Mouse (Mus musculus): ENCODE data around the gene Xdh.

Gene Xdh

DNA sequence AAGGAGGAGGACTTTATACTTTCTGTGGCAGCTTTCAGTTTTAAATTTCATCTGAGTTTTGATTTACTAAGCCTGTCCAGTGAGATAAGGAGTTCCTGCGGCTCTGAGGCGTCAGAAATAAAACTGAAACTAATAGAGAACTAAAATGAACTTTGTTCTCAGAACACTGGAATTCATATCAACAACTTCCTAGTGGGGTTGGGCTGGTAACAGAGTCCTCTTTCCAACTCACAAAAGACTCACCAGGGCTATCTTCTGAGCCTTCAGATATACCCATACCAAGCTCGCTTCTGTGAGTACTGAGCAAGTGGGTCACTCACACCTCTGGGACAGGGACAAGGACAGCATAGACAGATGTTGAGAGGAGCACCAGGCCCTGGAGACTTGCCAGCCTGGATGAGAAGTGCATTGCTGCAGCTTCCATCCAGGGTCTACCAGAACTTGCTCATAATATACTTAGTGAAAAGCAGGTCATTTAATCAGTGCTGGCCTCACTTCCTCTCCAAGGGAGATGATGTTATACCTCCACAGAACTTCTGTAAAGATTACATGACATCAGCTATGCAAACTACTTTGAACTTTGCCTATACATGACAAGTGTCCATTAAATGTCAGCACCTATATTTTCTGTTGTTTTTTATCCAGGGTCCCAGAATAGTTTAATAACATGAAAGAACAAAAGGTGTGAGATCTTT lies 7.6 kb downstream of the Xdh start:
- DNase-seq (ENCODE audit: low spot score): no peak

DNA sequence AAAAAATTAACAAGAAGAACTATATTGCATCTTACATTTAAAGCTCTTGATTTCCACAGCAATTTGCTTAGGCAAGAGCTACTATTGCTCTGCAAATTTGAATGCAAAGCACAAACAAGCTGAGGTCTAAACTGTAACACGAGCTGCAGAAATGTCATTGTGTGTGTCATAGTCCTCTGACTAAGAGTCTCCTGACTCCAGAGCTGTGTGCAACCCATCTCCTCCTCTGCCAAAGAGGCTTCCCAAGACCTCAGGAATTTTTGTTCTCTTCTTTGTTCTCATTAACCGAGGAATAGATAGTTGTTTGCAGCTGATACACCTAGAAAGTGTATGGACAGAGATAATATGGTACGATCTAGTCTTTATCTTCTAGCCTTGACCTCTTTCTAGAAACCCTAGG lies 8.2 kb downstream of the Xdh start:
- DNase-seq (ENCODE audit: low spot score): no peak

DNA sequence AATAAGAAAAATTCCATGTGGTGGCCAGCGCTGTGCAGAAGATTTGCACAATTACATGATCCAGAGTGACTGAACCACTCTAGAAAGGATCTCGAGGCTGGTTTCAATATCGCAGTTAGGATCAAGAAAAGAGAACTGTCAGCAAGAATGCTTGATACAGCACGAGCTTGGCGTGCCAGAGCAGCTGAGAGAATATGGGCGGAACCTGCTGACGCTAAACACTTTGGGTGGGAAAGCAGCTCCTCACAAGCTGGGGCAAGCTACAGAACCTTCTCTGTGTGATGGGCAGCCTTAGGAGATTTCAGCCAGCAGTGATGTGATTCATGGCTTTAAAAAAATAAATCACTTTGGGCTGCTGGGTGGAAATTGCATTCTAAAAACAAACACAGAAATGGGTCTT lies 12.9 kb downstream of the Xdh start:
- DNase-seq (ENCODE audit: low spot score): no peak

DNA sequence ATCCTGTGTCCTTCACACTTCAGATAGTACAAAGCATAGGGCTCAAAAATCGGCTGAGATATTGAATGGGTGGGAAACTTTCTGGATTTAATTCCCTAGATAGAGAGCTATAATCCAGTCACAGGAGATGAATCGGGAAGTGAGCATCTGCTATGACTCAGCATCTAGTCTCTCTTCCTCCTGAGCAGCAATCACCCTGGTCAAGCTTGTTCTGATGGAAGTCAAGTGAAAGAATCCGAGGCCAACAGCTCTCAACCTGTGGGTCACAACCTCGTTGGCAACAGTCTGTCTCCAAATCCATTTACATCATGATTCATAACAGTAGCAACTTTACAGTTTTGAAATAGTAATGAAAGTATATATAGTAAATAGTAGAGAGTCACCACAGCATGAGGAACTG lies 14.8 kb downstream of the Xdh start:
- no peak for DNase-seq (ENCODE audit: low spot score)

DNA sequence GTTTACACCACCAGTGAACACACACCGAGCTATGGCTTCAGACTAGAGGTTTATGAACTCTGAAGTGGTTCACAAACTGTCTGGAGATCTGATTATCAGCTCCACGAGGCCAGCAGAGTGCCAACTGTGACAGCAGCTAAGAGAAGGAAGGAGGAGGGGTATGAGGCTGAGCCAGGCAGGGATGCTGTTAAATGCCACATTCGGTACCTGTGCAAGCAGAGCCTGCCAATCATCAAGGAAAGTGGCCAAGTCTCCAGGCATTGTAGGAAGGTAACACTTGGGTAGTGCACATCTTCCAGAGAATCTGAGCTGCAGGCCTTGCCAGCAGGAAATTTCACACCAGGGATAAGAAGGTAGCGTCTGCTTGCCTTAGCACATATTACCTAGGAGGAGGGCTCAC lies 15.7 kb downstream of the Xdh start:
- DNase-seq (ENCODE audit: low spot score): no peak

DNA sequence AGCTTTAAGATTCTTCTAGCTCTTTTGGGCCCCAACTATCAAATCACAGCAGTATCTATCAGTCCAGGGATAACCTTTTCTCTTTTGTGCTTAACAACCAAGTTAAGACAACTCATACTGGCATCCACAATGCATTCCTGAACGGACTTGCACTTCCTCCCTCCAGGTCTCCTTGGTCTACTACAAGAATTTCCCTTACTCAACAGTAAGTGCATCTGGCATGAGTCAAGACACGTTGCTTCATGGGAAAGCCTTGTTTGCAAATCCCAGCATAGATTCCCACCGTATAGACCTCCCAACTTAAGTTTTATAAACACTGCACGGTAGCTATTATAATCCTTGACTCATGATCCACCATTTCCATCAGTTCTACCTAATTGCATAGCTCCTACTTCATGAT lies 16.4 kb downstream of the Xdh start:
- no peak for DNase-seq (ENCODE audit: low spot score)

DNA sequence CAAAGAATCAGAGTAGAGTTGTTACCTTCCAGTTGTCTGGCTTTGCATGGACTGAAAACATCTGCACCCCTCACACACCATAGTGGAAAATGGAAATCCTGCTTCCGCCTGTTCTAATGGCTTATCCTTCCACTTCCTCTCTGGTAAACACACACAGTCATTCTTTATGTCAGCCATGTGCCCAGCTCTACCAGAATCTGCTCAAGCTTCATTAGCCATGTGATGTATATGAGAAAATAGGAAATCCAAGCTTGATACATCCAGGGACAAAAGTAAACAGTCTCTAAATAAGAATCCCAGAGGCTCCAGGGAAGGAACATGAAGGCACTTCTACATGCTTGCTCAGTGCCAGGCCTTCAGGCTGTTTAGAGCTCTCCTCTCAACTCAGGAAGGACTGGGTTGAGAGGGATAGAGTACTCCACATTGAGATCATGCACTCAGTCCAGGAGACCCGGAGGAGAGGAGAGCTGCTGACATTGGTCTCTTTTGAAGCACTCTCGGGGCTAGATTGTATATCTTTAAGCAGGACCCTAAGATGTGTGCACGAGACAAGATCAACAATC lies 17.4 kb downstream of the Xdh start:
- no peak for DNase-seq (ENCODE audit: low spot score)

DNA sequence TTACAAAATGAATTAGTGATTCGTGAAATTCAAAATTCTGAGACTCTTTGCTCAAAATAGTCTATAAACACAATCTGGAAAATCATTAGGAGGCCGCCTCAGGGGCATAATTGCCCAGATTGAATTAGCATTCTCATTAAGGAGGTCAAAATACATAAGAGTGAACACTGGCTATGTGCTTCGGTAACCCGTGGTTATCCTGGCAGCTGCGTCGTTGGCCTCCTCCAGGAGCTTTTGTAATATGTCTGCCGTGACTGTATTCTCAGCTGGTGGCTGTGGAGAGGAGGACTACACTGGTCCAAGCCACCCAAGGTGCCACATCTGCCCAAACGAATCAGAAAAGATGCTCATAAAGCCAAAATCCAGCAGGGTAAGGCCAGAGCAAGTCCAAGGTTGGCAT lies 30.5 kb downstream of the Xdh start:
- DNase-seq (ENCODE audit: low spot score): no peak

DNA sequence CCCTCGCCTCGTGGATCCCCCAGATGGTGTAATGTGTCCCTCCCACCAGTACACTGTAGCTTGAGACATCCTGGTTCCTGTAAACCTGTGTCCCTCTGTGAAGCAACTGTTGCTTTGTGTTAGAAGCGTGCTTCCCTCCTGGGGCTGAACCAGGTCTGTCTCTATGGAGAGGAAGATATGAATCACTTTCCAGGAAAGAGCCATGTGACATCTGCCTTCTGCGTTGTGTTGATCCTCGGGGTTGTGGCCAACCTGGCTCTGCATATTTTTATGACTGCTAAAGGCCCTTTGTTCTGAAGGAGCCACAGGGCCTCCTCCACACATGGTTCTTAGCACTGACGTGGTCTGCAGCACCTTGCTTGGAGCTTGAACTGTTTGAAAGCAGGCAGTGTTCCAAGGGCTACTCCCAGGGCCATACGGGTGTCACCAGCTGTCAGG lies 31.0 kb downstream of the Xdh start:
- DNase-seq (ENCODE audit: low spot score): no peak

DNA sequence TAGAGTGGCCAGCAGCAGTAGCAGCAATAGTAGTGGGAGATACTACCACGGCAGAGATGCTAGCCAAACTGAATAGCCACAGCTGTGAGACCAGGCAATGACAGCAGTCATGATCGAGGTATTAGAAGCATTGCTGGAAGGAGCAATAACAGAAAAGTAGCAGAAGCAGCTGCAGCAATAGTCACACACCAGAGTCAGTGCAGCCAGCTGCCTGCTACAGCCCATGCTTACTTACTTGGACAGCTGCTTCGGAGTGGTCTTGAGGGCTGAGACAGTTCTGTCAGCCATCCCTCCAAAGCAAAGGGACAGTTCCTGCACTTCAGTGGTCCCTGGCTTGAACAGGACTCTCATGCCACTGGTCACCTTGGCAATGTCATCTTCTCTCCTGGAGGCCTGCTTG lies 31.9 kb downstream of the Xdh start:
- no peak for DNase-seq (ENCODE audit: low spot score)

DNA sequence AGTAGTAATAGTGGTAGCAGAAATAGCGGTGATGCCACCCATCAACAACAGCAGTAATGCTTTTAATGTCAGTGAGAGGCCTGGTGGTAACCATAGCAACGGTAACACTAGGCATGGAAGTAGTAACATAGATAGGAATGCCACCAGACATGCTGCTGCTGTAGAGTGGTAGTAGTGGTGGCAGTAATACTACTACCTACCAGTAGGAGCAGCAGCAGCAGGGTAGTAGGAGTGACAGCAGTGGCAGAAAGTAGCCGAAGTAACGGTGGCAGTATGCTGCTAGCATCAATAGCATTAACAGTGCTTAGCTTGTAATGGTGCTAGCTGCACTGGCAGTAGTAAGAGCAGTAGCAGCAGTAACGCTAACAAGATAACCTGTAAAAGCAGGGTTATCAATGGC lies 32.3 kb downstream of the Xdh start:
- DNase-seq (ENCODE audit: low spot score): no peak

DNA sequence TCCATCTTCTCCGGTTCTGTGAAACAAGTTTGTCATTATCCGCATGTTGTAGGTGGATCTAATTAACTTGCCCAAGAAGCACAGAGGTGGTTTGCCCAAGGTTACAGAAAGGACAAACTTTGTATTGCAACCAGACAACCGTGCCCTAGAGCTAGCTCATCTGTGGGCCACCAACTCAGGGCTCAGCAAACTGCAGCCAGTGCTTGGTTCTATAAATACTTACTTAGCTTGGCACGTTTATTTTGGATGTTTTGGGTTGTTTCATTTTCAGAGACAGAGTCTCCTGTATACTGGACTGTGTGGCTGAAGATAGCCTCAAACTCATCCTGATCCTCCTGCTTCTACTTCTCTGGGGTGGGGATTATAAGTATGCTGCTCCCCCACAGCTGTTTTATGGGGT lies 35.3 kb downstream of the Xdh start:
- DNase-seq (ENCODE audit: low spot score): no peak

DNA sequence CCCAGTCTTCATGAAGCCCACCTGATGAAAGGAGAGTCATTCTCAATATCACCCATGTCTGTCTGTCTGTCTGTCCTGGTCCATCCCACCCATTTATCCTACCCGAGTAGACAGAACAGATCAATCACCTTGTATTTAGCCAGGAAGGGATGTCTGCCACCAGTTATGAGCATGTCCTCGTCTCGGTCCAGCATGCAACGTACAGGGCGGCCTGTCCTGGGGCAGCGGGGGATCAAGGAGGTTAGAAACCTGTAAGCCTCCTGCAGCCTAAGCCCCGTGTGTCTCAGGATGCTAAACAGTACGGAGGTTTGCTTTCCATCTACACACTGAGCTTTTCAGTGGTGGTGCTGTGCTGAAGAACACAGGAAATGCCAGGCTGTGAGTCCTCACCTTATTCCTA lies 43.9 kb downstream of the Xdh start:
- no peak for DNase-seq (ENCODE audit: low spot score)

DNA sequence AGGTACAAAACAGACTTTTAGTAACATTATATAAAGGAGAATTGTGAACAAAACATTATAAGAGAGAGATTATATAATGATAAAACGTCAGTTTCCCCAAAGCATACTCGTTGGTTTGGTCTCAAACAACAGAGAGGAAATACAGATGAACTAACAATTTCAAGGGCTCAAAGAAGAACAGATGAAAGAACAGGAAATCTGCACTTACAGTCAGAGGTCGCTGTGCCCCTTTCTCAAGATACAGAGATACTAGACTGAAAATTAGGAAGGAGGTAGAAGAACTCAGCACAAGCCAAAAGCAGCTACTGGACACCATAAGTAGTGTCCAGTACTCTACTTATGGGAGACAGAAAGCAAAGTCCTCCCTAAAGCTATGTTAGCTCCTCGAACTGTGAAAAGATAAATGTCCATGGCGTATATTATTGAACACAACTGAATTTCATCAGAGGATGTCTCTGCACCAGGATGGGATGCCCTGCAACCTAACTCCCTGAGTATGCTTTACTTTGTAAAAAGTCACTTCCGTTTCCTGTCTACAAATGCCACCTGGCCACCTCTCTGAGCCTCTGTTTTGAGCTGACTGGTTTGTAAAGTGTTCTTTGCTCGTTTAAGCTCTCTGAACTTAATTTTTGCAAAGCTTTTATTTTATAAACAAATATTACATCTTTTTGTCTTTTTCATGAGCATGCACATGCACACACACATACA lies 44.8 kb downstream of the Xdh start:
- no peak for DNase-seq (ENCODE audit: low spot score)

DNA sequence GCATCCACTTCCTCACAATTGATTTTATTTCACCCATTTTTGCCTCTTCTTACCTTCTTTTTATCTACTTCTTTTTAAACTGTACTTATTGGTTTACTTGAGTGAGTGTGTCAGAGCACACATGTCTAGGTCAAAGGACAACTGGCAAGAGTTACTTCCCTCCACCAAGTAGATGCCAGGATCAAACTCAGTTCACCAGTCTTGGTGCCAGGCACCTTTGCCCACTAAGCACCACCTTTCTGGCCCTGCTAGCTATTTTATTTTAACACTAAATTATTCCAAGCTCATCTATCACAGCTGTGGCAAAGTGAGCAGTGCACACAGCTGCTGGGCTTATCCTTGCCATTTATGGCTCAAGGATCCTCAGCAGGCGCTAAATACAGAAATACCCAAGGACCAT lies 46.9 kb downstream of the Xdh start:
- DNase-seq (ENCODE audit: low spot score): no peak

DNA sequence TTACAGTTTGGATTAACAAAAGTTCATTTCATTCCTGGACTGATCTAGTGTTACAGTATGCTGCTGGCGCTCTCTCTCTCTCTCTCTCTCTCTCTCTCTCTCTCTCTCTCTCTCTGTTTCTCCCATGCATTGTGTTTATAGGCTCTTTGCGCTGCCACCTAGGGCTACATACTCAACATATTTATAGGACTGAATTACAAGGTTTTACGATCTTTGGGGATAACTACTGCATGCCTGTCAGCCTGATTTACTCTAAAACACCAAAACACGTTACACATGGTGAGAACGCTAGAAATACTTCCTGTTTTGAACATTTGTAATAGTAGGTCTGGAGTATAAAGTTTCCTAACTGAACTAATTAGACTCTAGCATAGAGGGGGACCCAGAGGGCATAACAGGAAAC lies 47.8 kb downstream of the Xdh start:
- DNase-seq (ENCODE audit: low spot score): no peak

DNA sequence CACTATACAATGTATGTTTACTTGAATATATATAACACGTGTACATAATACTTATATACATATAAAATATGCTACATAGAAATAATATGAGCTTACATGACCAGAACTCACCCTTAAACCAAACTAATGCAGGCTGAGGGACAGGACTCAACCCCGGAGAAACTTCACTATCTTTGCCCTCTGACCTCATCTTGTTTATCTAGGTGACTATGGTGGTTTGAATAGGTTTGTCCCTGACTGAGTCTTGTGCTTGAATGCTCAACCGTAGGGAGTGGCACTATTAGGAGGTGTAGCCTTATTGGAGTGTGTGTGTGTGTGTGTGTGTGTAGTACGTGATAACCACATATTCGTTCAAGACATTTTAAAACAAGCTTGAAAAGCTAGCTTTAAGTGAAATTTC lies 55.6 kb downstream of the Xdh start:
- DNase-seq (ENCODE audit: low spot score): no peak

DNA sequence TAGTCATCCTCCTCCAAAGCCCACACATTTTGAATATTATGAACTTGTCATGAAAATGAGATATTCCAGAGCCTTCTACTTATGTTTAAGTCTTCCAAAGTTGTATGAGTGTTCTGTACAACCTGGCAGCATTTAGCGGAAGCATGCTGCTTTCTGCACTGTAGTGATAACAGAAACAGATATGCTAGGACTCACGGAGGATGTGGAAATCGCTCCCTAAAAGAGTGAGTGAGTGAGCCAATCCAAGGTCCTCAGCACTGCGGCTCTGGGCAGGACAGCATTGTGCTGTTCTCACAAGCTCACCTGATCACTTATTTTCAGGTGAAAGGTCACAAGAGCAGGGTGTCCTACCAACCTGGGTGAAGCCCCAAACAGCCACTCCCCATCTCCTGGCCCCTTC lies 56.2 kb downstream of the Xdh start:
- no peak for DNase-seq (ENCODE audit: low spot score)

DNA sequence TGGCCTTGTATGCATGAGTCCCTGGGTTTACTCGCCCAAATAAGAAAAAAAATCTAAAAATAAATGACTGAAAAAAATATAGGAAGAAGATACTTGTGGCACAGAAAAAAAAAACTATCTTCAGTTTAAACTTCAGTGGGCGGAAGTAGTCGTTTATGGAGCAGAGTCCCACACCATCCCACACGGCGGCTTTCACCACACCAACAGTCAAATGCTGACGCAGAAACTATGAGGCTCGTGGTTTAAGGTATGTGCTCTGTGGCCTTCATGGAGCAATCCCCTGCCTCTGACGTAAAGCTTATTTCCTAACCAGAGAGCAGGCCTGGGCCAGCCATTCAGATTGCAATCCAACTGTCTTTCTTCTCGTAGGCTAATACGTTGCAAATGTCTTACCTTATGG lies 56.8 kb downstream of the Xdh start:
- DNase-seq (ENCODE audit: low spot score): no peak

DNA sequence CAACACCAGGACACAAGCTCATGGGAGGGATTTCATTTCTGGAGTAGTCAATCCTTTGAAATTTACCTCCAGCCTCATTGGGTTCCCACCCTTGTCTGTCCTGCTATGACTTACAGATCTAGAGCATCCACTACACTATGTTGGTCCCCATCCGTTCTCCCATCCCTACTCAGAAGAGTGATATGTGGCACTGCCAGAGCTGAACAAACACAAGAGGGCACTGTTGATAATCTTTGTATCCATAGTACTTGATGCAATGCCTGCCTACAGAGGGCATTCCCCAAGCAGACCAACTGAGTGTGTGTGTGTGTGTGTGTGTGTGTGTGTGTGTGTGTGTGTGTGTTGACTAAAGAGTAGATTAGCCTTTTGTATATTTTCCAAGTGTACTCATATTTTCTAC lies 58.4 kb downstream of the Xdh start:
- DNase-seq (ENCODE audit: low spot score): no peak

DNA sequence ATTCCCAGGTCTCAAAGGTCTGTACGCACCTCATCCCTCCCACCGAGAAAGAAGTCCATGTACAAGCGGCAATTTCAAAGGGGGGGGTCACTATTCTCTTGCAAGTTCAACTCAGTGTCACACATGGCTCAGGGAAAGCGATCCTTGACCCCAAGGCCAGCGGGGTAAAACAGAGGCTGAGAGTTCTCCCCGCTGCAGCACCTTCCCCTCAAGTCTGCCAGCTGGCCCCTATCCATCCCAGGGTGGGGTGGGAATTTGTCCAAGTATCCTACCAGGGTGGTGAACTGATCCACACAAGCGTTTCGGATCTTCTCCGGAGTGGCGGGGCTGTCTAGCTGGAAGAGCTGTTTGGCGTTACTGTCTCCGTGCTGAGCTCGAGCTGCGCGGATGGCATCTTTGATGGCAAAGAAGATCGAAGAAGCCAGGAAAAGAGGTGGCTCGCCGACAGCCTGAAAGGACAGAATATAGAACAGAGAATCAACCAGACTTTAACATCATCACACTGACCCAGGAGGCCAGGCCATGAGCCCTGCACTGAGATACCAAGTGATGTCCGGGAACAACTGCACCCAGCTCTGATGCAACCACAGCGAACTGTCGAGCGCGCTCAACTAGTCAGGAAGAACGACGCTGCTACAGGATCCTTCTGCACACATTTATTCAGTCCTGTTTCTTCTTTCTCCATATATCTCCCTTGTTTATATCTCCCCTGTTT lies 63.8 kb downstream of the Xdh start:
- DNase-seq (ENCODE audit: low spot score): no peak

DNA sequence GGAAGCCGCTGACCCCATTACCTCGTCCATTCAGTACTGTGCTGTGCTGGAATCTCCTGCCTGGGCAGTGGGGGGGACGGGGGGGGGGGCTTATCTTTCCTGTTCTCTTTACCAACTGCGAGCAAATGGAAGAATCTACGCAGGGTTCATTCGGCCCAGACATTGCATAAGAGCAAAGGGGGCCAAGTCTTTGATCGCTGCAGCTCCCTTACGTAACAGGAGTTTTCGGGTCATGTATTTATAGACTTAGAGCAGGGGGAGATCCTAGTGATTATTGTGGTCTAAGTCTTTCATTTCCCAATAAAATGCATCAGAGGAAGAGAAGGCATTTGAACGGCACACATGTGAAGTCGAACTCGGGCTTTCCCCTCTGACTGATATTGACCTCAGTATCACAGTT lies 66.7 kb downstream of the Xdh start:
- DNase-seq (ENCODE audit: low spot score): no peak

DNA sequence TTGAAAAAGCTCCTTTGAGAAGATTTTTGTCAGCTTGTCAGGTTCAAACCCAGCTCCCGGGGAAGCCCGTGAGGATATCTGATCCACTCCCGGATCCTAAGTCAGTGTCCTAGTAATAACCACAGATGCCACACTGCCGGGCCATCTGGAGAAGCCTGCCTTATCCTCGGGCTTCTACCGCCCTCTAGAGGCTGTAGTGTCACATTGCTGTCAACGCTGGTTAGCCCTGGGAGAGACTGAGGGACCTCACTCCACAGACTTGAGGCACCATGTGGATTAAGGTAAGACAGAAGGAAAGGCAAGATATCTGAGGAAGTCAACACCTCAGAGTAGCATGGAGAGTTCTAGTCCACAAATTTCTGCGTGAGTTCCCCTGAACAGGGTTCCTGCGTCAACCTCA lies 67.8 kb downstream of the Xdh start:
- DNase-seq (ENCODE audit: low spot score): peak; percentile 56

Data from c-Kit-positive CD71-positive TER-119-positive erythroid progenitor cells, embryonic 14.5 days (primary cell).